Mouse (Mus musculus): ENCODE results near the gene Zfand4. TPM values are rescaled to one million over a fixed set of nuclear protein-coding genes. Genes with fewer than 3 reads are reported as not detected.
"Not testable (repeated sequence)": the region's sequence is repeated elsewhere in the genome, so short reads cannot be mapped to it uniquely, and the experiment has no call there.

Zfand4 gene
- 10 to 100 TPM; 10.2 to 13.8 (median 11.9) TPM for total RNA-seq (2022)

DNA sequence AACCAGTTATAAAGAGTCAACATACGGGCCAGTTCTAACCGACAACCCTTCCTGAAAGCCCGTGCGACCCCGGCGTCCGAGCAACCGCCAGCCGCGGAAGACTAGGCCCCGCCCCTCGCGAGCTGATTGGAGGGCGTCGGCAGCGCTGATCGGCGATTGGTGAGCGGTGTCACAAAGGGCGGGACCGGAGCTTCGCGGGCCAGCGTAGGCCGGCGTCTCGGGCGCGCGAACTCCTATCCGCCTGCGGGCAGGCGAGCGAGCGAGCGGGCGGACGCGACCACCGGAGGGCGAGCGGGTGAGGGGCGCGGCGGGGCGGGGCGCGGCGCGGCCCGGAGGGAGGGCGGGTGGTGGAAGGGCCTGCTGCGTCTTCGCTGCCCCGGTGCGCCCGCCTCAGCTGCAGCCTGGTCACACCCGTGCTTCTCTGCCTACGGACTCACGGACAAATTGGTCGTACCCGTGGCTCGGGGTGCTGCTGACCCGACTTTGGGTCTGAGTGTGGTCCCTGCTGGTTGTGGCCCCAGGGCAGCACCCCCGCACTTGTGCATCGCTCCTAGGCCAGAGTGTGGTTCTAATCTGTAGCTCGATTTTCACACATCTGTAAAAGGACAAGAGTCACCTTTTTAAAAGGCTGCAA is at the start of gene Zfand4:
Gene Zfand4, plus strand, starts transcription at position 205 of the 634 bp plus-strand sequence.
- peak; percentile 77 to 87 for DNase-seq (ENCODE audit: low spot score in 2 of 2)

DNA sequence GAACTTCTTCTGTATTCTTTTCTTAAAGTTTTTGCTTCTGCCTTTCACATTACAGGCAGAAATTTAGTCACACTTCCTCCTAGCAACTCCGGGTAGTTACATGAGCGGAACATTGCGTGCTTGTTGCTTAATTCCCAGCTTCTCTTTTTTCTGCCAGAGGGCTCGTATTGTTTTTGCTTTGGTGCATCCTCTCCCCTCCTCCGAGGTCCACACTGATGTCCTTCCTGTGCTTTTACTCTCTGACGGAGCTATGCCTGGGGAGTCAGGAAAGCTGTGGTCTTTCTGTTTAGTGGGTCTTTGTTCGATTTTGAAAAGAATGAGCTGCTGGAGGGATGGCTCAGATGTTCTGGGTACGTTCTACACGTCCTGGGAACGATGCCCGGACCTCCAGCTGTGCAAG is 36.3 kb upstream of the Zfand4 start:
- DNase-seq (ENCODE audit: low spot score in 2 of 2), result no peak

GRCm38 (mm10) chr6:116228785-116229525 is 35.1 kb upstream of the Zfand4 start:
- peak; percentile 39 to 50 for DNase-seq (ENCODE audit: low spot score in 2 of 2)

DNA sequence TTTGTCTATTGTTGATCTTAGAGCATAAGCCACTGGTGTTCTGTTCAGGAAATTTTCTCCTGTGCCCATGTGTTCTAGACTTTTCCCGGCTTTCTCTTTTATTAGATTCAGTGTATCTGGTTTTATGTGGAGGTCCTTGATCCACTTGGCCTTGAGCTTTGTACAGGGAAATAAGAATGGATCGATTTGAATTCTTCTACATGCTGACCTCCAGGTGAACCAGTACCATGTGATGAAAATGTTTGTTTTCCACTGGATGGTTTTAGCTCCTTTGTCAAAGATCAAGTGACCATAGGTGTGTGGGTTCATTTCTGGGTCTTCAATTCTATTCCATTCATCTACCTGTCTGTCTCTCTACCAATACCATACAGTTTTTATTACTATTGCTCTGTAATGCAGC is 29.2 kb upstream of the Zfand4 start:
- DNase-seq (ENCODE audit: low spot score in 2 of 2), result not testable (repeated sequence)

GRCm38 (mm10) chr6:116235336-116235735 is 28.7 kb upstream of the Zfand4 start:
- no peak for DNase-seq (ENCODE audit: low spot score in 2 of 2)

GRCm38 (mm10) chr6:116238083-116238482 is 25.9 kb upstream of the Zfand4 start:
- DNase-seq (ENCODE audit: low spot score in 2 of 2), result no peak

GRCm38 (mm10) chr6:116240371-116240770 is 23.7 kb upstream of the Zfand4 start:
- DNase-seq (ENCODE audit: low spot score in 2 of 2), result no peak

DNA sequence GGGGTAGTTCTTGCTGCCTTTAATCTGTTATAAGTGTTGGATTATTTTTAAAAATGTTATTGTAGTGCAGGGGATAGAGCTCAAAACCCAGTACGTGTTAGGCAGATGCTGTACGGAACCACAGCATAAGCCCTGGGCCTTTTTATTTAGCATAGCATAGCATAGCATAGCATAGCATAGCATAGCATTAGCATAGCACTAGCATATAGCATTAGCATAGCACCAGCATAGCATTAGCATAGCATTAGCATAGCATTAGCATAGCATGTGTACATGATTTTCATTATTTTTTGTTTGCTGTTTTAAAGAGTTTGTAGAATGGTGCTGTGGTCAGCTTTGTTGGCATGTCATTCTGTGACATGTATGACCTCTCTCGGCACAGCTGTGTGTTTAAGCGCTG is 4.4 kb upstream of the Zfand4 start:
- no peak for DNase-seq (ENCODE audit: low spot score in 2 of 2)

GRCm38 (mm10) chr6:116260481-116260880 is 3.5 kb upstream of the Zfand4 start:
- DNase-seq (ENCODE audit: low spot score in 2 of 2), result no peak

DNA sequence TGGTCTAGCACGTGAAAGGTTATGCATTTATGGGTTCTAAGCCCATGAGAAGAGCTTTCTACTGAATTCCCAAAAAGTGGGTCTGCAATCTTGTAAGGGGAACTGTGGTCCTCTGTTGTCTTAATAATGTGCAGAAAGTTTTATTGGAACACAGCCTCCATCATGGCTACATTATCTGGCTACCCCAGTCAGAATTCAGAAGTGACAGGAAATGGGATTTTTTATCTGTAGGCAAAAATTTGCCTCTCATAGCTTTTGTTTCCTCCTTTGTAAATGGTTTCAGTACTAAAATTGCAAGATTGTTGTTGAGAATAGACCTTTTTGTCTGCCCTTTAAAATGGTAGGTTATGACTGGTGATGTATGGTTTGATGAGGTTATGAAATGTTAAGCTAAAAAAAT is 1.2 kb upstream of the Zfand4 start:
- DNase-seq (ENCODE audit: low spot score in 2 of 2), result no peak

GRCm38 (mm10) chr6:116264836-116265235 is 814 bp downstream of the Zfand4 start:
- no peak for DNase-seq (ENCODE audit: low spot score in 2 of 2)

GRCm38 (mm10) chr6:116265603-116266002 is 1.6 kb downstream of the Zfand4 start:
- no peak for DNase-seq (ENCODE audit: low spot score in 2 of 2)

DNA sequence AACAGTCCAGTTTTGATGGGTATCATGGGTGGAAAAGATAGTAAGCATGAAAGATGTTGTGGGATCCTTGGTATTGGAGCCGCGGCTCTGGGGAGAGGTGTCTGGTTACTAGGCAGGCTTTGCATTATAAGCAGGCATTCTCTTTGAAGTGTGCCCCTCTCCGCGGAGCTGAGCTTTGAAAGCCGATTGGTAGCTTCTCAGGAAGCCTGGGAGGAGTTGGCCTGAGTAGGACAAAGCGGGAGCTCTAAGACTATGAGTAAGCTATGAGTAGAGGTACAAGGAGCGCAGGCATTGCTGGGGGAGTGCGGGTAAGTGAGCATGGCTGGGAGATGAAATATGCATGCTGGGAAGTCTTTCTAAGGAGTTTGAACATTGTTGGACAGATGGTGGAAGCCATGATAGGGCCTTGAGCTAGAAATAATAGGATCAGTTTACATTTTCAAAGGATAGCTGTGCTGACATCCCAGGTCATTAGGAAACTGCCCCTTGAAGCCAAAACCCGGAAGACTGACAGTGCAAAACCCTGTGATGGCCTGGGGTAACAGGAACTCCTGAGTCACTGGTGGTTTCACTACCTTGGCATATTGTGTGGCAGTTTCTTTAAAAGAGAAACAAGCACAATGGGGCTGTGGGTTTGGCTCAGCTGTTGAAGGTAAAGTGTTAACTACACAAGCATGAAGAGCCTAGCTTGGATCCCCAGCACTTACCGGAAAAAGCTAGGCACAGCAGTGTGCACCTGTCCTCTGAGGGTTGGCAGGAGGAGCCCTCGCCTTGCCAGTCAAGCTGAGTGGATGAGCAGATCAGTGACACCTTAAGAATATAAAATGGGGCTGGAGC is 2.5 kb downstream of the Zfand4 start:
- no peak for DNase-seq (ENCODE audit: low spot score in 2 of 2)

GRCm38 (mm10) chr6:116267110-116267423 is 3.0 kb downstream of the Zfand4 start:
- no peak for DNase-seq (ENCODE audit: low spot score in 2 of 2)

DNA sequence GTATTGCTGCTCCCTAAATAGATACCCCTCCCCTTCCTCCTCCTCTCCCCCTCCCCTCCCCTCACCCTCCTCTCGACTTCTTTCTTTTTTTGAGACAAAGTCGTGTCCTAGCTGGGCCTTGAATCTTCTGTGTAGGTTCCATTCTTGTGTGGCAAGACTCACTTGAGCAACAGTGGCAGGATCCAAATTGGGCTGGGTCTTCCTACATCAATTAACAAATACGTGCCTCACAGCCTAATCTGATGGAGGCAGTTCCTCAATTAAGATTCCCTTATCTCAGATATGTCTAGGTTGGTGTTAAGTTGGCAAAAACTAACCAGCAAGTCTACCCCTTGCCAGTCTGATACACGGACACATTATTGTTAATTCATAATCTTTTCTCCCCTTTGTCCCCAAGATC is 11.7 kb downstream of the Zfand4 start:
- DNase-seq (ENCODE audit: low spot score in 2 of 2), result no peak

DNA sequence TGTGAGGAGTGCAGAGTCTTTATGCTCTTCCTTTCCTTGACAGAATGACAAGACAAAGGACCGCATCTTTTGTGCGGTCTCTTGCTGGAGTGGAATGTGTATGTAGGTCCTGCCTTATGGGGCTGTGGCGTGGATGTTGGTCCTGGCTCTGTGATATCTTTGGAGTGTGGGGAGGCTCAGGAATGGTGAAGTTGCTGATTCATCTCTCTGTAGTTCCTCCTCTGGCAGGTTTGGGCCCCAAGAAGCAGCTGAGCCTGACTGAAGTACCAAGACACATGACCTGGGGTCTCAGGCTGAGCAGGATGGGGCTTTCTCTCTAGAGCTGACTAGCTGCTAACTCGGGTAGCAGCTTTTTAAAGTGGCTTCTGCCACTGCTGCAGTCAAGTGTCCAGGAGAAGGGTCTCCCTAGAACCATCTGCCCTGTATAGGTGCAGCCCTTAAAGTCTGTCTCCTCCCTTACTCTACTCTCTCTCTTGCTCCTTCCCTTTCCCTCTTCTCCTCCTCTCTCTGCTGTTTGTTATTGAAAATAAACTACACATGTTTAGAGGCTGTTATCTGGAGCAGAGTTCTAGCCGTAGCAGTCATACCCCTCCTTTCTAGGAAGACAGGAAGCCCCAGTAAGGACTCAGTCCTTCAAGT is 14.8 kb downstream of the Zfand4 start:
- DNase-seq (ENCODE audit: low spot score in 2 of 2), result no peak

DNA sequence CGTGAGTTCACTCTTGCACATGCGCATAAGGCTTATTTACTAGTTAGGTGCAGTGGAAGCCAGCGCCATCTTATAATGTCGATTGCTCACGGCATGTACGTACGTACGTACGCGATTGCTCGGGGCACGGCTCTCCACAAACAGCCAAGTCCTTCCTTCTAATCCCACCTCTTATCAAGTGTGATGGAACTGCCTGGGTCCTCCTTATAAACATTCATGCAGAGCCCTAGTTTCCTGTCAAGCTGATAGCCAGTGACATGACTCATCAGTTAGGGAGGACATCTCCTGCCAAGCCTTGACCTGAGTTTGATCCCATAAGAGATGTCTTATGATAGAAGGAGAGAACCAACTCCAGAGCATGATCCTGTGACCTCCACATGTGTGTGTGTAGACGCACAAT is 17.0 kb downstream of the Zfand4 start:
- DNase-seq (ENCODE audit: low spot score in 2 of 2), result no peak

GRCm38 (mm10) chr6:116282546-116282945 is 18.5 kb downstream of the Zfand4 start:
- DNase-seq (ENCODE audit: low spot score in 2 of 2), result no peak

GRCm38 (mm10) chr6:116283280-116283679 is 19.3 kb downstream of the Zfand4 start:
- DNase-seq (ENCODE audit: low spot score in 2 of 2), result no peak

GRCm38 (mm10) chr6:116286321-116286720 is 22.3 kb downstream of the Zfand4 start:
- no peak for DNase-seq (ENCODE audit: low spot score in 2 of 2)

- DNase-seq (ENCODE audit: low spot score in 2 of 2), result no peak
These were observed 23.0 kb downstream of the Zfand4 start for GRCm38 (mm10) chr6:116286870-116287575.
